Mouse (Mus musculus): Measurements from ENCODE around the gene Mat2a.

Gene Mat2a

DNA sequence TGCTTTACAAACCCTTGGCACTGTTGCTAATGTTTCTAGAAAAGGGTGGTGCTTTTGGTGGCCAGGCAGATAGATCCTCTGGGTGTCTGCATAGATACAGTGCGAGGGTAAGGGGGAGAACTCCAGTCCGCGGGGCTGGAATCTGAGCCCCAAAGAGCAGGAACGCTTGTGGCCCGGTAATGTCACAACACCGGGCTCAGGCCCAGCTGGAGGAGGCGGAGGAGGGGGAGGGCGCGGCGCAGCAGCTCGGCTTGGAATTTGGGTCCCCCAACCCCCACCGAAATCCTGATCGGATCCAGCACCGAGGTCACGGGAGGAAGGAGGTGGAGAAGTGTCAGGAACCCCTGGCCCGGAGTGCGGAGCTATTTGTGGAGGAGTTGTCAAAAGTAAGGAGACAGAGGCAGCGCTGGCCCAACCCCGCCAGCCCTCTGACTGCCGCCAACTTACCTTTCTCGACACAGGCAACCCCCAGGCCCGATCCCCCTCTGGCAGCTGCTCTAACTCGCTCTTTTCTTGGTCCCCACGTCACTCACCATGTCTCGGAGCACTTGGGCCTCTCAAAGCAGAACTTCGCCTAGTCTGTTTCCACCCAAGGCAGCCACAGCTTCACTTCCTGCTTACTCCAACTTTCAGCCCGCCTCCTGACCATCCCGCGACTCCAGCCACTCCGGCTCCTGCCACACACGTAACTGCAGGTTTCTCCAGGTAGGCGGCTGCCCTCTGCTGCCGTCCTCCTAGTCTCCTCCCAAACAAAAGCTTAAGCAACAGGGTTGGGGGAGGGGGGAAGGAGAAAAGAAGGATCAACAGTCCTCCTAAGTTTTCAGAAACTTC is 49.2 kb downstream of the Mat2a start, which contains the start of gene Vamp8:
Gene Vamp8, minus strand, starts transcription at position 763 of the 831 bp plus-strand sequence.
- in situ Hi-C loops (cut with MboI; ENCODE audit: low pct_unique_long_range_greater_than_20kb in 1 of 2, low sequenced_read_pairs in 2 of 2, unreplicated experiment in 1 of 2), result loop anchor here in 1 of 2 experiments (5.0 kb wide), 1 partner anchor 208 kb away; no protein-coding TSS in a partner anchor

- in situ Hi-C loops (cut with MboI; ENCODE audit: low pct_unique_long_range_greater_than_20kb in 1 of 2, low sequenced_read_pairs in 2 of 2, unreplicated experiment in 1 of 2), result loop anchor here in 1 of 2 experiments (5.0 kb wide), 1 partner anchor 207 kb away; no protein-coding TSS in a partner anchor
Observed at GRCm38 (mm10) chr6:72389471-72389940, 49.9 kb downstream of the Mat2a start.

GRCm38 (mm10) chr6:72388791-72389329 is 50.5 kb downstream of the Mat2a start:
- in situ Hi-C loops (cut with MboI; ENCODE audit: low pct_unique_long_range_greater_than_20kb in 1 of 2, low sequenced_read_pairs in 2 of 2, unreplicated experiment in 1 of 2), result loop anchor here in 1 of 2 experiments (5.0 kb wide), 1 partner anchor 207 kb away; no protein-coding TSS in a partner anchor

DNA sequence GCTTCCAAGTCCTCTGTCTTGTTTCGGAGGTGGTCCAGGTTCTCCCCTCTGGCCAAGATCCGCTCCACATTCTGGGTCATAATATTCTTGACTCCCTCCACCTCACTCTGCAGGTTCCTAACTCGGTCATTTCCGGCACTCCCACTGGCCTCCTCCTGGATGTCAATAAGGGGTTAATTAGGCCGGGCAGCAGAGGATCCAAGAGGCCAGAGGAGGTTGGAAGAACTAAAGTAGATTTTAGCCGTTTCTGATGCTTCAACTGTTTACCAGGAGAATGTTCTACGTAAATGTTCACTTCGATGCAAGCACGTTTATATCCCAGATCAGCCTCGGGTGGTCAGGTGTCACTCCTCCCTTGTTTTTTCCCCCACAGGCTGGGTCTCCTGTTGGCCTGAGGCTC is 51.1 kb downstream of the Mat2a start:
- in situ Hi-C loops (cut with MboI; ENCODE audit: low pct_unique_long_range_greater_than_20kb in 1 of 2, low sequenced_read_pairs in 2 of 2, unreplicated experiment in 1 of 2), result loop anchor here in 1 of 2 experiments (5.0 kb wide), 1 partner anchor 206 kb away; no protein-coding TSS in a partner anchor

DNA sequence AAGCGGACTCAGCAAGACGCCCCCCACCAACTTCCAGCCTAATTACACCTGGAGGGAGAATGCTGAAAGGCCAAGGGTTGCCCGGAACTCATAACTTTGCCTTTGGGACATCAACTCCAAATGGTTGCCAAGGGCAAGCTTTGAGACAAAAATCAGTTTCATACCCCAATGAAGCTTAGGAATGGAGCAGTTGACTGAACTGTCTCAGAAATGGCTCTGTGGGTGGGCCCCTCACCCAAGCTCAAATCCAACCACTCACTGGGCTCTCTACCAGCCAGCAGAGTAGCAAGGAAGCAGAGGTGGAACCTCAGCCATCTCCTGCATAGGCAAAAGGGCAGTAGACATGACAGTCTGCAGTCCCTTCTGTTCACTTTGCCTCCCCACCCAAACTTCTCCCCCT is 51.5 kb downstream of the Mat2a start:
- in situ Hi-C loops (cut with MboI; ENCODE audit: low pct_unique_long_range_greater_than_20kb in 1 of 2, low sequenced_read_pairs in 2 of 2, unreplicated experiment in 1 of 2), result loop anchor here in 1 of 2 experiments (5.0 kb wide), 1 partner anchor 206 kb away; no protein-coding TSS in a partner anchor

DNA sequence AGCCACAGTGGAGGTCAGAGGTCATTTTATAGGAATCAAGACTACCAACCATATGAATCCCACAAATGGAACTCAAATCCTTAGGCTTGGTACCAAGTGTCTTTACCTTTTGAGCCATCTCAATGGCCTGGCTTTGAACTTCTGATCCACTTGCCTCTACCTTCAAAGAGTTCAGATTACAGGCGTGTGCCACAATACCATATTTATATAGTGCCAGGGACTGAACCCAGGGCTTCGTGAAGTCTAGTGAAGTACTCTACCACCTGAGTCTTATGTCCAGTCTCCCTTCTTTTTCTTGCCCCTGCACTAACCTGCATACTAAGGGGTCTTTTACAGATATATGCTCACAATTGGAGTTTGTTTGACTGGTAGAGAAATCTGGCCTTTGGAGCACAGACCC is 52.8 kb downstream of the Mat2a start:
- in situ Hi-C loops (cut with MboI; ENCODE audit: low pct_unique_long_range_greater_than_20kb in 1 of 2, low sequenced_read_pairs in 2 of 2, unreplicated experiment in 1 of 2), result loop anchor here in 1 of 2 experiments (5.0 kb wide), 1 partner anchor 204 kb away; no protein-coding TSS in a partner anchor

DNA sequence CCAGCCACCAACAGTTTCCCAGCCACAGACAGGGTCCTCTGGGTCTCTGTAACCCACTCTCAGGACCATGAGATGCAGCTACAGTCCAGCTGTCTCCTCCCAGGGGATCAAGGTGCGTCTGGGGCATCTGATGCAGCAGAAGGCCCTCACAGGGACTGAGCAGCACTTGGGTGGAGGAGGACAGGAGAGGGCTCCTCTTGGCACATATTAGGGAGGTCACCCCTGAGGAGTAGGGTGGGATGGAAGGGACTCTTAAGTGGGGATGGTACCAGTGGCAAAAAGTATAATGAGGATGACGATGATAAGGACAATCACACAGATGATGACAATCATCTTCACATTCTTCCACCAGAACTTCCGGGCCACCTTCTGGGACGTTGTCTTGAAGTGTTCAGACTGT is 54.1 kb downstream of the Mat2a start:
- in situ Hi-C loops (cut with MboI; ENCODE audit: low pct_unique_long_range_greater_than_20kb in 1 of 2, low sequenced_read_pairs in 2 of 2, unreplicated experiment in 1 of 2), result loop anchor here in 1 of 2 experiments (5.0 kb wide), 1 partner anchor 203 kb away; no protein-coding TSS in a partner anchor

- in situ Hi-C loops (cut with MboI; ENCODE audit: low pct_unique_long_range_greater_than_20kb in 1 of 2, low sequenced_read_pairs in 2 of 2, unreplicated experiment in 1 of 2), result no loop called here
Observed at GRCm38 (mm10) chr6:72383952-72384351, 55.4 kb downstream of the Mat2a start.

DNA sequence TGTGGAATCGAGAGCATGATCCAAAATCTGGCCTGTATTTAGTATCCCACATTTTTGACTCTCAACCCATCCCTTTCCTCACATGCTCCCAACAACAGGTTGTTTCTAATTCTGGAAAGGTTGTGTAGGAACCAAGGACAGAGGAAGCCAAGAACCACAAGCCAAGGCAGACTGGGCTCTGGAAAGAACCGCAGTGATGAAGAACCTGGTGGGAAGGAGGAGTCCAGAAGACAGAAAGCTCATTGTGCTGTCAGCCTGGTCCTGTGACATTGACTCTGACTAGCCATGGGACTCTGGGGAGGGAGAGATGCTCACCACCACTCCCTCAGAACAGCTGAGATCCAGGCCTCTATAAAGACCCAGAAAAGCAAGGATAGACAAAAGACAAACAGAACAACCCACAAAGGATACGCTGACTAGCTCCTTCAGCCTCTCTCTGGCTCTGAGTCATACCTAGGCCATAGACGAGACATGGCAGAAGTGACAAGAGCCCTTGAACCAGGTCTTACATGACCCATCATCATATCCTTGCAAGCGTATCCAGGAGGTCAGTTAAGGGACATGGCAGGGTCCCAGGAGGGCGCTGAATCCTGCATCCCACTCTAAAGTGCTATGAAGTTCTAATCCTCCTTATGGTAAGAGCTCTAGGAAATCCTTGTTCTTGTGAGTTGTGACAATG is 56.1 kb downstream of the Mat2a start:
- in situ Hi-C loops (cut with MboI; ENCODE audit: low pct_unique_long_range_greater_than_20kb in 1 of 2, low sequenced_read_pairs in 2 of 2, unreplicated experiment in 1 of 2), result no loop called here
